Mouse (Mus musculus) midbrain, embryonic 13.5 days (tissue): ENCODE results near the gene Ugt1a1. TPM values are rescaled to one million over a fixed set of nuclear protein-coding genes. Genes with fewer than 3 reads are reported as not detected.

Source experiments
- ATAC-seq: fragments of 200-750 bp; cut with Nextera tagmentation; 2 replicates; pipeline ENCODE4 v1.8.0; 2017; ENCODE audit warnings: mild to moderate bottlenecking, moderate TSS enrichment, moderate library complexity
- H3K27ac ChIP-seq: fragments of 300-500 bp; sonication (generic); 2 replicates; pipeline ENCODE4 v1.5.1; 2015; ENCODE audit warnings: inconsistent platforms, mild to moderate bottlenecking, moderate library complexity
- H3K27me3 ChIP-seq: fragments of 300-500 bp; sonication (generic); 2 replicates; pipeline ENCODE4 v1.6.1; 2015; ENCODE audit warnings: mild to moderate bottlenecking, inconsistent platforms
- H3K36me3 ChIP-seq: fragments of 300-500 bp; sonication (generic); 2 replicates; pipeline ENCODE4 v1.6.1; 2015; ENCODE audit warnings: mild to moderate bottlenecking, inconsistent platforms
- H3K4me1 ChIP-seq: fragments of 300-500 bp; sonication (generic); replicated peaks from 2 replicates; pipeline ENCODE4 v1.6.1; 2015; ENCODE audit warnings: inconsistent platforms
- H3K4me2 ChIP-seq: fragments of 300-500 bp; sonication (generic); replicated peaks from 2 replicates; pipeline ENCODE4 v1.6.1; 2015; ENCODE audit warnings: moderate library complexity, mild to moderate bottlenecking, inconsistent platforms
- H3K4me3 ChIP-seq: fragments of 300-500 bp; sonication (generic); replicated peaks from 2 replicates; pipeline ENCODE4 v1.5.1; 2015; ENCODE audit warnings: mild to moderate bottlenecking, inconsistent platforms
- H3K9ac ChIP-seq: fragments of 300-500 bp; sonication (generic); replicated peaks from 2 replicates; pipeline ENCODE4 v1.6.1; 2015; ENCODE audit warnings: mild to moderate bottlenecking, inconsistent platforms
- H3K9me3 ChIP-seq: fragments of 300-500 bp; sonication (generic); 2 replicates; pipeline ENCODE4 v1.6.1; 2016; ENCODE audit warnings: mild to moderate bottlenecking, inconsistent platforms
- WGBS: fragments of 180-500 bp; shearing (Covaris S2); methylation state at CpG from one replicate; pipeline ENCODE4 v1.1.7; 2015; 5-methylcytosine and 5-hydroxymethylcytosine counted together
- polyA plus RNA-seq: library from polyadenylated mRNA; unstranded; fragments of >200 nt; fragmentation: Nextera tagmentation; extraction: Ambion mirVana; gene quantifications from 2 replicates; pipeline ENCODE4 v1.2.1, GENCODE M21; 2015

Gene Ugt1a1
- polyA plus RNA-seq, 1 experiment from 2014 or later = not detected

- Histone ChIP-seq H3K4me3 (no peak overlapping the region), H3K36me3 (peaks cover 22% of the 10 kb centered on the region), H3K27ac (no peak overlapping the region), H3K9me3 (peaks cover 75% of the 10 kb centered on the region), H3K4me2 (no peak overlapping the region), H3K4me1 (no peaks in the 10 kb centered on the region), H3K9ac (no peak overlapping the region), H3K27me3 (no peaks in the 10 kb centered on the region)
- WGBS = 82% methylated on average over 13 of the region's 13 CpGs
- ATAC-seq = 0 out of 2 replicates have a peak, but pooled peaks have one; percentile 0
Observed at GRCm38 (mm10) chr1:88255989-88256754, 44.4 kb downstream of the Ugt1a1 start.

- Histone ChIP-seq H3K27ac (no peak overlapping the region), H3K9me3 (peaks cover 69% of the 10 kb centered on the region), H3K9ac (no peak overlapping the region), H3K27me3 (no peaks in the 10 kb centered on the region), H3K4me3 (no peak overlapping the region), H3K36me3 (peaks cover 31% of the 10 kb centered on the region), H3K4me1 (no peaks in the 10 kb centered on the region), H3K4me2 (no peak overlapping the region)
- no peak for ATAC-seq
- WGBS = 79% methylated on average over 10 of the region's 10 CpGs
Observed at GRCm38 (mm10) chr1:88256886-88257663, 45.3 kb downstream of the Ugt1a1 start.

GRCm38 (mm10) chr1:88257681-88258080 is 45.9 kb downstream of the Ugt1a1 start:
- ATAC-seq = no peak
- Histone ChIP-seq H3K9ac (no peak overlapping the region), H3K4me1 (no peaks in the 10 kb centered on the region), H3K4me2 (no peak overlapping the region), H3K4me3 (no peak overlapping the region), H3K27me3 (no peaks in the 10 kb centered on the region), H3K36me3 (peaks cover 37% of the 10 kb centered on the region), H3K9me3 (peaks cover 63% of the 10 kb centered on the region), H3K27ac (no peak overlapping the region)
- WGBS = 79% methylated on average over 6 of the region's 6 CpGs

GRCm38 (mm10) chr1:88258361-88258760 is 46.6 kb downstream of the Ugt1a1 start:
- no peak overlapping the region for H3K9ac ChIP-seq
- 73% methylated on average over 6 of the region's 6 CpGs for WGBS
- H3K27ac ChIP-seq = no peak overlapping the region
- H3K4me2 ChIP-seq = no peak overlapping the region
- peaks cover 44% of the 10 kb centered on the region for H3K36me3 ChIP-seq
- H3K4me3 ChIP-seq = no peak overlapping the region
- peaks cover 56% of the 10 kb centered on the region for H3K9me3 ChIP-seq
- no peaks in the 10 kb centered on the region for H3K27me3 ChIP-seq
- no peak for ATAC-seq
- no peaks in the 10 kb centered on the region for H3K4me1 ChIP-seq

- Histone ChIP-seq H3K4me3 (no peak overlapping the region), H3K27me3 (no peaks in the 10 kb centered on the region), H3K36me3 (peaks cover 51% of the 10 kb centered on the region), H3K4me1 (no peaks in the 10 kb centered on the region), H3K9me3 (peaks cover 49% of the 10 kb centered on the region), H3K9ac (no peak overlapping the region), H3K4me2 (no peak overlapping the region), H3K27ac (no peak overlapping the region; the same call in 1 of the 2 replicates)
- ATAC-seq = no peak
- WGBS = 79% methylated on average over 8 of the region's 8 CpGs
Observed at GRCm38 (mm10) chr1:88258881-88259642, 47.3 kb downstream of the Ugt1a1 start.

- 78% methylated on average over 4 of the region's 4 CpGs for WGBS
- Histone ChIP-seq H3K9me3 (peaks cover 43% of the 10 kb centered on the region), H3K27ac (no peak overlapping the region), H3K4me2 (no peak overlapping the region), H3K4me1 (no peaks in the 10 kb centered on the region), H3K4me3 (no peak overlapping the region), H3K36me3 (peaks cover 56% of the 10 kb centered on the region), H3K27me3 (no peaks in the 10 kb centered on the region), H3K9ac (no peak overlapping the region)
- peak; percentile 5 for ATAC-seq
Observed at GRCm38 (mm10) chr1:88259643-88260024, 47.9 kb downstream of the Ugt1a1 start.

- H3K4me2 ChIP-seq = no peak overlapping the region
- H3K9ac ChIP-seq = no peak overlapping the region
- peaks cover 39% of the 10 kb centered on the region for H3K9me3 ChIP-seq
- H3K36me3 ChIP-seq = peaks cover 61% of the 10 kb centered on the region
- H3K27me3 ChIP-seq = no peaks in the 10 kb centered on the region
- no peak overlapping the region for H3K27ac ChIP-seq
- 84% methylated on average over 6 of the region's 6 CpGs for WGBS
- H3K4me1 ChIP-seq = no peaks in the 10 kb centered on the region
- ATAC-seq = peak; percentile 22
- no peak overlapping the region for H3K4me3 ChIP-seq
Observed at GRCm38 (mm10) chr1:88260114-88260513, 48.4 kb downstream of the Ugt1a1 start.

GRCm38 (mm10) chr1:88260604-88261377 is 49.0 kb downstream of the Ugt1a1 start:
- H3K27me3 ChIP-seq = no peaks in the 10 kb centered on the region
- H3K4me2 ChIP-seq = no peak overlapping the region
- no peak overlapping the region for H3K27ac ChIP-seq
- ATAC-seq = no peak
- H3K9me3 ChIP-seq = peaks cover 32% of the 10 kb centered on the region
- no peak overlapping the region for H3K9ac ChIP-seq
- 86% methylated on average over 10 of the region's 10 CpGs for WGBS
- no peak overlapping the region for H3K4me3 ChIP-seq
- H3K4me1 ChIP-seq = no peaks in the 10 kb centered on the region
- H3K36me3 ChIP-seq = peaks cover 68% of the 10 kb centered on the region

GRCm38 (mm10) chr1:88261706-88262105 is 49.9 kb downstream of the Ugt1a1 start:
- H3K27me3 ChIP-seq = no peaks in the 10 kb centered on the region
- WGBS = 87% methylated on average over 7 of the region's 7 CpGs
- peaks cover 23% of the 10 kb centered on the region for H3K9me3 ChIP-seq
- no peaks in the 10 kb centered on the region for H3K4me1 ChIP-seq
- ATAC-seq = no peak
- no peak overlapping the region for H3K4me2 ChIP-seq
- no peak overlapping the region for H3K9ac ChIP-seq
- H3K4me3 ChIP-seq = no peak overlapping the region
- H3K36me3 ChIP-seq = peaks cover 77% of the 10 kb centered on the region
- no peak overlapping the region for H3K27ac ChIP-seq

GRCm38 (mm10) chr1:88262255-88262654 is 50.5 kb downstream of the Ugt1a1 start:
- Histone ChIP-seq H3K4me3 (no peak overlapping the region), H3K9me3 (peaks cover 17% of the 10 kb centered on the region), H3K4me1 (no peaks in the 10 kb centered on the region), H3K36me3 (peaks cover 83% of the 10 kb centered on the region), H3K4me2 (no peak overlapping the region), H3K9ac (no peak overlapping the region), H3K27ac (no peak overlapping the region), H3K27me3 (no peaks in the 10 kb centered on the region)
- ATAC-seq = no peak
- 91% methylated on average over 4 of the region's 4 CpGs for WGBS

GRCm38 (mm10) chr1:88262961-88263360 is 51.2 kb downstream of the Ugt1a1 start:
- no peak for ATAC-seq
- no peaks in the 10 kb centered on the region for H3K27me3 ChIP-seq
- H3K9ac ChIP-seq = no peak overlapping the region
- no peaks in the 10 kb centered on the region for H3K4me1 ChIP-seq
- 81% methylated on average over 6 of the region's 6 CpGs for WGBS
- peaks cover 10% of the 10 kb centered on the region; the same call in 1 of the 2 replicates for H3K9me3 ChIP-seq
- no peak overlapping the region for H3K4me2 ChIP-seq
- H3K36me3 ChIP-seq = peaks cover 90% of the 10 kb centered on the region
- no peak overlapping the region for H3K4me3 ChIP-seq
- no peak overlapping the region for H3K27ac ChIP-seq
